Mouse (Mus musculus) liver, embryonic 14.5 days (tissue): Measurements from ENCODE around the gene Dnmt3a.

Experiments used
- CTCF ChIP-seq: IDR thresholded peaks from 2 replicates; pipeline ENCODE4 v1.5.1; 2016; ENCODE audit warnings: antibody characterized with exemption, low read depth, control low read depth
- EP300 ChIP-seq: IDR thresholded peaks from 2 replicates; pipeline ENCODE4 v1.6.1; 2016; ENCODE audit warnings: antibody characterized with exemption, low read depth

DNA sequence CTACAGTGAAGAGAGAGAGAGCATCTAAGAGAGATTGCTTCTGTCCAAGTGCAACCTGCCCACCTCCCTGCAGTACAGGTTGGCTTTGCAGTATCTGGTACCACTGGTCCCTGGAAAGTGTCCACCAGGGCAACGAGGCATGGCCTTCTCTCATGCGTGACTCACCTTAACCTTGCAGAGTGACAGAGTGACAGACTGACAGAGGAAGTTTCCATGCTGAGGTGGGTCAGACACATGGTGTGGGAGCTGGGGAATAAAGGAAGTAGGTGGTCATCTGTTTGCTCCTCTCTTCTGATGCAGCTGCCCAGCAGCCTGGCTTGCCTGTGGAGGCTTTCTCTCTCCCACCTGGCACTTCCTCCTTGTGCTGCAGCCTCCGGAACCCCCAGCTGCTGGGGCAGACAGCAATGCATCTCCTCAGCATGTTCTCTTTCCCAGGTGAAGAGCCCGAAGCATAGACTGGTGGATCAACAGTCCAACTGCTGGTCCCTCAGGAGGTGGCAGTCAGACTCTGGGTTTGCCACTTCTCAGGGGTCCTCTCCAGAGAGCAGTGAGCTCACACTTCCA, 55.9 kb downstream of the Dnmt3a start:
- TF ChIP-seq CTCF: no peak
- TF ChIP-seq EP300: no peak
